ENCODE assay signal across 21 mouse cellular contexts in genomic region chr6:114804866-114805265, GRCm38 (mm10).
DNase-seq lines count a peak whose midpoint lies in the region; ATAC-seq and TF ChIP-seq lines count a peak whose summit lies in the region.
"Had no signal": no experiment of that assay in that cellular context is flagged by ENCODE, and none has a peak within 500 bp of the region (broad histone marks: within the 10 kb centered on the region; RNA-seq: fewer than 3 reads in every experiment).

No protein-coding gene starts in this region.

- intact Hi-C loops in gastrocnemius, adult 2 months (cut with DNase I) = no loop called here
- intact Hi-C loops in gastrocnemius, postnatal 14 days (cut with DNase I; ENCODE audit: low total_unique reads) = loop anchor here (10.0 kb wide), 1 partner anchor 80 kb away; no protein-coding TSS in a partner anchor

- no peak overlapping the region for H3K4me3 ChIP-seq in gastrocnemius, adult 2 months
- H3K4me3 ChIP-seq in neural tube, embryonic 15.5 days (replicated peaks) = no peak overlapping the region
- no peak overlapping the region for H3K4me3 ChIP-seq in limb, embryonic 12.5 days (replicated peaks)
- H3K4me3 ChIP-seq: liver, embryonic 13.5 days; lung, embryonic 15.5 days; midbrain, embryonic 12.5 days had no signal

- ATAC-seq in neural tube, embryonic 15.5 days (ENCODE audit: low FRiP score) = no peak
- no peak for ATAC-seq in limb, embryonic 12.5 days (ENCODE audit: insufficient number of reproducible peaks, insufficient read depth, low FRiP score, low TSS enrichment, low read depth)

- no peak; the same call in 1 of the 2 replicates for TF ChIP-seq CTCF in gastrocnemius, adult 2 months (IDR thresholded peaks at IDR 0.05)

- no peaks in the 10 kb centered on the region for H3K9me3 ChIP-seq in neural tube, embryonic 15.5 days (replicated peaks)
- H3K9me3 ChIP-seq in limb, embryonic 12.5 days = no peaks in the 10 kb centered on the region
- H3K9me3 ChIP-seq: liver, embryonic 13.5 days; lung, embryonic 15.5 days; midbrain, embryonic 12.5 days had no signal

- H3K4me2 ChIP-seq in neural tube, embryonic 15.5 days = no peak overlapping the region
- H3K4me2 ChIP-seq in limb, embryonic 12.5 days = no peak overlapping the region
- H3K4me2 ChIP-seq: heart, embryonic 11.5 days; liver, embryonic 13.5 days; lung, embryonic 15.5 days; midbrain, embryonic 12.5 days had no signal

- peak; percentile 79 for DNase-seq in gastrocnemius, adult 2 months
- DNase-seq in gastrocnemius, postnatal 14 days = no peak
- no peak for DNase-seq in neural tube, embryonic 10.5 days (ENCODE audit: extremely low spot score, low spot score)
- no peak for DNase-seq in heart, adult 8-10 months (ENCODE audit: low spot score)
- DNase-seq in right cerebral cortex, postnatal 10 days (ENCODE audit: low spot score in 2 of 2) = no peak
- DNase-seq: adrenal gland, postnatal 36 days; cerebellum, adult 11-12 months; cerebellum, postnatal 14 days; gastrocnemius, postnatal 10 days; heart, postnatal 10 days; kidney, adult 18-20 months; layer of hippocampus, postnatal 36 days; liver, embryonic 13.5 days; thymus, postnatal 14 days had no signal

- H3K27ac ChIP-seq in gastrocnemius, adult 2 months = peak overlapping the region; percentile 78
- H3K27ac ChIP-seq in neural tube, embryonic 15.5 days (replicated peaks) = 0 out of 2 replicates have a peak overlapping the region, but pooled peaks have one; percentile 66
- H3K27ac ChIP-seq in limb, embryonic 12.5 days = peak overlapping the region; percentile 89; the same call in 1 of the 2 replicates
- H3K27ac ChIP-seq: kidney, postnatal 0 days; liver, embryonic 13.5 days; lung, embryonic 15.5 days; macrophage had no signal

- no peaks in the 10 kb centered on the region for H3K36me3 ChIP-seq in neural tube, embryonic 15.5 days
- H3K36me3 ChIP-seq in limb, embryonic 12.5 days = no peaks in the 10 kb centered on the region
- H3K36me3 ChIP-seq: liver, embryonic 13.5 days; lung, embryonic 15.5 days; midbrain, embryonic 12.5 days had no signal

- peaks cover 13% of the 10 kb centered on the region for H3K4me1 ChIP-seq in neural tube, embryonic 15.5 days
- peaks cover 67% of the 10 kb centered on the region for H3K4me1 ChIP-seq in limb, embryonic 12.5 days (replicated peaks)

- no peak overlapping the region for H3K9ac ChIP-seq in neural tube, embryonic 15.5 days (replicated peaks)
- no peak overlapping the region for H3K9ac ChIP-seq in limb, embryonic 12.5 days (replicated peaks)
- H3K9ac ChIP-seq: liver, embryonic 13.5 days; lung, embryonic 15.5 days had no signal

- H3K27me3 ChIP-seq in neural tube, embryonic 15.5 days (replicated peaks) = no peaks in the 10 kb centered on the region
- no peaks in the 10 kb centered on the region for H3K27me3 ChIP-seq in limb, embryonic 12.5 days
- H3K27me3 ChIP-seq: liver, embryonic 13.5 days; lung, embryonic 15.5 days; midbrain, embryonic 12.5 days had no signal

- WGBS in neural tube, embryonic 15.5 days = 57% methylated on average over 1 of the region's 1 CpGs
- WGBS in limb, embryonic 12.5 days = 69% methylated on average over 1 of the region's 1 CpGs
